ENCODE assay signal across 15 mouse cellular contexts in the genomic region with DNA sequence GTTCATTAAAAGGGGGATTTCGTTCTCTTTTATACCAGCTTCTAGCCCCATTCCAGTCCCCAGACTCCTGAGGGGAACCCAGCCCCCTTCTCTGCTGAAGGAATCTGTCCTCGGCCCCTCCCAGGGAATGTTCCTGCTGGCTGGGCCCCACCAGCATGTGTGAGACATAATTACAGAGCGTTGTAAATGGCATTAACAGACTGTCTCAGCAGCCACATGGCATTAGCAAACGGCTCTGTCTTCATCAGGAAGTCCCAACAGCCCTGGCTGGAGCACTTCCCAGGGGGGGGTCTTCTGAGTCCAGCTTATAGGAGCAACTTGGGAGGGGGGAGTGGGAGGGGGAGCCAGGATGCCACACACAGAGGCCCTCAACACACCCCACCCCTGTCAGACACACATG. TPM values are rescaled to one million over a fixed set of nuclear protein-coding genes. Genes with fewer than 3 reads are reported as not detected.
DNase-seq lines count a peak whose midpoint lies in the region; ATAC-seq and TF ChIP-seq lines count a peak whose summit lies in the region.
"Had no signal": no experiment of that assay in that cellular context is flagged by ENCODE, and none has a peak within 500 bp of the region (broad histone marks: within the 10 kb centered on the region; RNA-seq: fewer than 3 reads in every experiment).

No protein-coding gene starts in this region.

- no peak overlapping the region for H3K27ac ChIP-seq in intestine, embryonic 15.5 days
- H3K27ac ChIP-seq in intestine, embryonic 16.5 days (ENCODE audit: low read length) = no peak overlapping the region
- no peak overlapping the region for H3K27ac ChIP-seq in embryonic facial prominence, embryonic 14.5 days (replicated peaks; ENCODE audit: low read depth, low read length)
- peak overlapping the region; percentile 82 for H3K27ac ChIP-seq in limb, embryonic 10.5 days
- H3K27ac ChIP-seq: kidney, embryonic 15.5 days; midbrain, embryonic 12.5 days; neural tube, embryonic 15.5 days had no signal

- no peak overlapping the region for H3K4me2 ChIP-seq in intestine, embryonic 15.5 days (replicated peaks)
- no peak overlapping the region for H3K4me2 ChIP-seq in intestine, embryonic 16.5 days (ENCODE audit: low read depth, low read length)
- H3K4me2 ChIP-seq in embryonic facial prominence, embryonic 14.5 days (ENCODE audit: low read depth, low read length) = no peak overlapping the region
- H3K4me2 ChIP-seq: kidney, embryonic 15.5 days; midbrain, embryonic 12.5 days; neural tube, embryonic 15.5 days had no signal

- no peak for TF ChIP-seq CTCF in brain, embryonic 14.5 days (IDR thresholded peaks at IDR 0.05; ENCODE audit: borderline replicate concordance, extremely low read depth, insufficient read depth, insufficient read length)

- no peak overlapping the region for H3K4me3 ChIP-seq in intestine, embryonic 15.5 days (replicated peaks)
- no peak overlapping the region for H3K4me3 ChIP-seq in intestine, embryonic 16.5 days (ENCODE audit: low read length)
- H3K4me3 ChIP-seq in embryonic facial prominence, embryonic 14.5 days (ENCODE audit: low read depth, low read length) = no peak overlapping the region
- peak overlapping the region; percentile 27 for H3K4me3 ChIP-seq in limb, embryonic 10.5 days
- H3K4me3 ChIP-seq: kidney, embryonic 15.5 days; midbrain, embryonic 12.5 days; neural tube, embryonic 15.5 days had no signal

- no peaks in the 10 kb centered on the region for H3K27me3 ChIP-seq in intestine, embryonic 15.5 days (replicated peaks)
- no peaks in the 10 kb centered on the region; the same call in 1 of the 2 replicates for H3K27me3 ChIP-seq in intestine, embryonic 16.5 days (replicated peaks; ENCODE audit: control insufficient read depth, insufficient read depth, low read length)
- peaks cover 13% of the 10 kb centered on the region for H3K27me3 ChIP-seq in embryonic facial prominence, embryonic 14.5 days (replicated peaks; ENCODE audit: control insufficient read depth, insufficient read depth, low read length)
- H3K27me3 ChIP-seq in limb, embryonic 10.5 days (ENCODE audit: low read depth, poor library complexity, severe bottlenecking) = peaks cover 51% of the 10 kb centered on the region

- H3K36me3 ChIP-seq in intestine, embryonic 15.5 days = no peaks in the 10 kb centered on the region
- H3K36me3 ChIP-seq in intestine, embryonic 16.5 days (ENCODE audit: control insufficient read depth, insufficient read depth, low read length) = no peaks in the 10 kb centered on the region
- no peaks in the 10 kb centered on the region for H3K36me3 ChIP-seq in embryonic facial prominence, embryonic 14.5 days (ENCODE audit: control insufficient read depth, insufficient read depth, low read length)
- H3K36me3 ChIP-seq in limb, embryonic 10.5 days = no peaks in the 10 kb centered on the region
- H3K36me3 ChIP-seq: kidney, embryonic 15.5 days; midbrain, embryonic 12.5 days; neural tube, embryonic 15.5 days had no signal

- H3K9ac ChIP-seq in intestine, embryonic 15.5 days = no peak overlapping the region
- H3K9ac ChIP-seq in intestine, embryonic 16.5 days (ENCODE audit: low read depth, low read length) = no peak overlapping the region; the same call in none of the 2 replicates
- no peak overlapping the region for H3K9ac ChIP-seq in embryonic facial prominence, embryonic 14.5 days (ENCODE audit: low read depth, low read length)
- H3K9ac ChIP-seq: kidney, embryonic 15.5 days; liver, postnatal 0 days; midbrain, embryonic 12.5 days; neural tube, embryonic 15.5 days had no signal

- DNase-seq in brain, embryonic 14.5 days (ENCODE audit: low read depth) = peak; percentile 87
- peak; percentile 75 for DNase-seq in embryonic facial prominence, embryonic 14.5 days (ENCODE audit: low spot score)
- peak; percentile 63 for DNase-seq in limb, embryonic 10.5 days (ENCODE audit: low spot score)
- no peak for DNase-seq in adrenal gland, postnatal 25 days
- DNase-seq in frontal cortex, adult 2 months (ENCODE audit: extremely low spot score in 1 of 2, low spot score in 1 of 2) = no peak
- no peak for DNase-seq in cerebellum, postnatal 25 days
- DNase-seq: cerebellum, adult 11 months; gastrocnemius, postnatal 25 days; liver, postnatal 0 days; thymus, adult 2 months had no signal

- H3K9me3 ChIP-seq in intestine, embryonic 15.5 days = no peaks in the 10 kb centered on the region
- no peaks in the 10 kb centered on the region for H3K9me3 ChIP-seq in intestine, embryonic 16.5 days (ENCODE audit: control insufficient read depth, low read length)
- peaks cover 4% of the 10 kb centered on the region; the same call in 1 of the 2 replicates for H3K9me3 ChIP-seq in embryonic facial prominence, embryonic 14.5 days (ENCODE audit: control insufficient read depth, low read length)
- H3K9me3 ChIP-seq in limb, embryonic 10.5 days (replicated peaks) = 0 out of 2 replicates have a peak, but pooled peaks cover 3% of the 10 kb centered on the region
- H3K9me3 ChIP-seq: kidney, embryonic 15.5 days had no signal

- 28% methylated on average over 4 of the region's 4 CpGs for WGBS in intestine, embryonic 15.5 days
- WGBS in intestine, embryonic 16.5 days = 30% methylated on average over 4 of the region's 4 CpGs
- 19% methylated on average over 4 of the region's 4 CpGs for WGBS in embryonic facial prominence, embryonic 14.5 days
- 23% methylated on average over 4 of the region's 4 CpGs for WGBS in limb, embryonic 10.5 days

- TF ChIP-seq POLR2A in brain, embryonic 14.5 days (IDR thresholded peaks at IDR 0.05; ENCODE audit: borderline replicate concordance, extremely low read depth, insufficient read depth, insufficient read length, poor library complexity, severe bottlenecking) = no peak

- H3K4me1 ChIP-seq in intestine, embryonic 15.5 days (replicated peaks) = peaks cover 11% of the 10 kb centered on the region; the same call in 1 of the 2 replicates
- peaks cover 14% of the 10 kb centered on the region for H3K4me1 ChIP-seq in intestine, embryonic 16.5 days (ENCODE audit: control insufficient read depth, insufficient read depth, low read length)
- peaks cover 16% of the 10 kb centered on the region for H3K4me1 ChIP-seq in embryonic facial prominence, embryonic 14.5 days (ENCODE audit: control insufficient read depth, insufficient read depth, low read length)
- peaks cover 50% of the 10 kb centered on the region for H3K4me1 ChIP-seq in limb, embryonic 10.5 days

- ATAC-seq in intestine, embryonic 15.5 days = peak; percentile 30; the same call in 1 of the 2 replicates
- no peak for ATAC-seq in intestine, embryonic 16.5 days
- ATAC-seq in embryonic facial prominence, embryonic 14.5 days (ENCODE audit: low read depth) = no peak
- ATAC-seq: liver, postnatal 0 days had no signal

RNA-seq across cellular contexts. Expression of a gene that starts 29.1 kb away (rescaled TPM):
- 5.1 and 6.2 TPM in 2 replicates for polyA plus RNA-seq in intestine, embryonic 15.5 days (2015; fragmentation: Nextera tagmentation; extraction: Ambion mirVana)
- 3.9 and 5.8 TPM in 2 replicates for polyA plus RNA-seq in intestine, embryonic 16.5 days (2015; fragmentation: Nextera tagmentation; extraction: Ambion mirVana)
- polyA plus RNA-seq in brain, embryonic 14.5 days (2012; rRNA removed) = 13.6 and 16.6 TPM in 2 replicates
- 1.4 and 1.6 TPM in 2 replicates for polyA plus RNA-seq in embryonic facial prominence, embryonic 14.5 days (2014; fragmentation: Nextera tagmentation; extraction: Ambion mirVana)
- polyA plus RNA-seq in limb, embryonic 10.5 days (2016; fragmentation: Nextera tagmentation; extraction: Ambion mirVana) = 1.4 and 1.9 TPM in 2 replicates
- 26.9 and 39.8 TPM in 2 replicates for total RNA-seq in adrenal gland, postnatal 25 days (2021)
- polyA plus RNA-seq in frontal cortex, adult 2 months (2012; rRNA removed) = 8.3 and 10.6 TPM in 2 replicates

Comparison
In these comparisons a context has a peak if more than half of its experiments do, and no peak if none do; other contexts are left out.
1. DNase-seq: peak in brain, embryonic 14.5 days (single experiment), embryonic facial prominence, embryonic 14.5 days (single experiment) and limb, embryonic 10.5 days (single experiment); none in adrenal gland, postnatal 25 days (single experiment), frontal cortex, adult 2 months (0 of 2) and cerebellum, postnatal 25 days (0 of 2).